Mouse (Mus musculus) urinary bladder, postnatal 14 days (tissue): ENCODE results near the gene Spint5.
"Not testable (repeated sequence)": the region's sequence is repeated elsewhere in the genome, so short reads cannot be mapped to it uniquely, and the experiment has no call there.

ENCODE experiments used
- DNase-seq: peaks from one replicate; pipeline ENCODE4 v3.0.0; 2021; ENCODE audit warnings: low spot score

Gene Spint5

DNA sequence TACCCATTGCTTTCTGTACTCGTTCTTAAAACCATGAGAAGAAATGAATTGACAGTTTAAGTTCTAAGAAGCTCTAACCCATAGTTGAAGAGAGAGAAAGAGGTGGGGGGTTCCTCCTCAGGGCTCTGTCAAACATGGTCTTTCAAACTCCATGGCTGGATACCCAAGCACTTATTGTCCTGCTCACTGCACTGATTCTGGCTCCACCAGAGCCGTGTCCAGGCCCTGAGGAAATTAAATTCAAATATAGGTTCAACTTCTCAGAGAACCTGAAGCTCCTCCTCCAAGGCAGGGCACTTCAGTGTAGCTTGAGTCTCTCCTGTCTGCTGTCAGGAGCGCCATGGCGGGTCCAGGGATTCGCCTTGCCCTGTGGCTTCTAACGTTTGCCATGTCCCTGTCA, at the start of gene Spint5:
Gene Spint5, plus strand, starts transcription at position 301 of the 400 bp plus-strand sequence.
- DNase-seq, result no peak

DNA sequence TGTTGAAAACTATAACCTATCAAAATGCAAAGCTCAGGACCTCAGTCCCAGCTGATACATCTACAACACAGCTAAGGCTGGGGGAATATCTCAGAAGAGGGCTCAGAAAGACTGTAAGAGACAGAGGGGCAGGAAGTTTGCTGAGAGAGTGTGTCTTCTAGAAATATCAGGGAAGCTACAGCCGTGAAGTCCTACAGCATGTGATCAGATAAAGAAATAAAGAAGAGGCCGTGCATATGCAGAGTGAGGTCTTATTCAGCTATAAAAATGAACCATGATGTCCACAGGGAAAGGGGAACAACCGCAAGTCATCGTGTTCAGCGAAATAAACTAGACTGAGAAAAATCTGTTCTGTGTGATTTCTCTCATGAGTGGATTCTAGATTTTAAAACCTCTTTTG, 44.8 kb upstream of the Spint5 start:
- no peak for DNase-seq

DNA sequence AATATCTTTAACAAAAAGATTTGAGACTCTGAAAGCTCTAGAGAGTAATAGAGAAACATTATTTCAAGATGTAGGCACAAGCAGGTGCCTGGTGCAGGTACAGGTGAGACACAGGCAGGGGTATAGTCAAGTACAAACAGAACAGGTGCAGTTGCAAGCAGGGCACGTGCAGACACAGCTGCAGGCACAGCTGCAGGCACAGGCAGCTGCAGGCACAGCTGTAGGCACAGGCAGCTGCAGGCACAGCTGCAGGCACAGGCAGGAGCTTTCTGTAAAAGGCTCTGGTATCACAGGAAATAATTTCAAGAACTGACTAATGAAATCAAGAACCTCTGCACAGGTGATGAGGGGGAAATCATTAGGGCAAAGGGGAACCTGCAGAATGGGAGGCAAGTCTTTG, 44.2 kb upstream of the Spint5 start:
- no peak for DNase-seq

DNA sequence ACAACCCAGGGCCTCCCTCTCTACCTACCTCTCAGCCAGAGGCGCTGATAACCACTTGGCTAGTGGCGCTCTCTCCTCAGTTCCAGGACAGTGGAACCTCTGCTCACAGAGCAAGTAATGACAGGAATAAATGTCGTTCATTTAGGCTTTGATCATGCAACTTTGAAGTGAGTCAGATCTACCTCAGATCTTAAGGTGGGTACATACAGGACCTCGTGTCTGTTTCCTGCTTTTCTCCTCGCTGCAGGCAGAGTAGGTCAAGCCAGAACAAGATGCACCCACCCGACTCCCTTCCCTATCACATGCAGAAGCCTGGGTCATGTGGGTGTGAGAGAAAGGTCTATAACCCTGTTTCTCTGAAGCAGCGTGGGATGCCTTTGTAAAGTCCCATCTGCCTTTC, 41.1 kb upstream of the Spint5 start, which contains the start of gene Wfdc11:
Gene Wfdc11, minus strand, starts transcription at position 101 of the 400 bp plus-strand sequence.
- peak; percentile 30 for DNase-seq

DNA sequence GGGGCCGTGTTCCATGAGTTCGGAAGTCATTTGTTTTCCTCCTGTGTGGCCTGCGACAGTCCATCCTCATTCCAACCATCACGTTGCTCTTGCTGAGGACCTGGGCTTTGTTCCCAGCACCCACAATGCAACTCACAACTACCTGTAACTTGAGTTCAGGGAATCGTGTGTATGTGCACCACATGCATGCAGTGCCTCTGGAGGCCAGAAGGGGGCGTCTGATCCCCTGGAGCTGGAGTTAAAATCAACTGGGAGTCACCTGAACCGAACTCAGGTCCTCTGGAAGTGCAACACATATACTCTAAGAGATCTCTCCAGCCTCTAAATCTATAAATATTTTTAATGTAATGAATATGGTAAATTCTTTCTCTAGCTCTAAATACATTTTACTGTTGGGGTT, 39.0 kb upstream of the Spint5 start:
- no peak for DNase-seq

DNA sequence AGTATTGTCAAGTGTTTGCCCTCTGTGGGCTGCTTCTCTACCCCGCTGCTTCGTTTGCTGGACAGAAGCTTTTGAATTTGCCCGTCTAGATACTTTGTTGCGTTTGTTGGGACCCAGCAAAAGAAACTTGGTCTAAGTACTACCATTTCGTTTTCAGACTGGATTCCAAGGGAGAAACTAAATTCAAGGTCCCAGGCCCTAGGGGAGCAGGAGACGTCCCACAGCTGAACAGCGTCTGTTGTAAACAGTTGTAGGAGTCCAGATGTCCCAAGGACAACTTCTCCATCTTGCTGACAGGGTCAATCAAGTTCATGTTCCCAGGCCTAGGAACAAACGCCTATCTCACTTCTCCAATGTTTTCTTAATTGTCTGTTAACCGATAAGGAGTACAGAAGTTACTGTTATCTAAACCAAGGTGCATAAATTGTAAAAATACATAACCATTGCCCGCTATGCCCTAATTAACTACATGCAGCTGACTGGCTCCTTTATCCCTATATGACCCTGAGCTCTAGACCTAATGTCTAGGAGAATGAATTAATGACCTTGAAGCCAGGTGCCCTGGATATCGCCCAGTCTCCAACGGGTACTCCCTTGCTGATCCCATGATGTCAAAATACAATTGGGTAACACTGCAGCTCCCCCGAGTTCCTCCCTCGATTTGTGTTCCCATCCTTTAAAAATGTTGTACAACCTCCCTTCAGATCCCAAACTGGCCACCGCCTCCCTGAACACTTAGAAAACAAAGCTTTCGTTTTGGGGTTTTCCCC, 38.0 kb upstream of the Spint5 start:
- DNase-seq, result no peak

DNA sequence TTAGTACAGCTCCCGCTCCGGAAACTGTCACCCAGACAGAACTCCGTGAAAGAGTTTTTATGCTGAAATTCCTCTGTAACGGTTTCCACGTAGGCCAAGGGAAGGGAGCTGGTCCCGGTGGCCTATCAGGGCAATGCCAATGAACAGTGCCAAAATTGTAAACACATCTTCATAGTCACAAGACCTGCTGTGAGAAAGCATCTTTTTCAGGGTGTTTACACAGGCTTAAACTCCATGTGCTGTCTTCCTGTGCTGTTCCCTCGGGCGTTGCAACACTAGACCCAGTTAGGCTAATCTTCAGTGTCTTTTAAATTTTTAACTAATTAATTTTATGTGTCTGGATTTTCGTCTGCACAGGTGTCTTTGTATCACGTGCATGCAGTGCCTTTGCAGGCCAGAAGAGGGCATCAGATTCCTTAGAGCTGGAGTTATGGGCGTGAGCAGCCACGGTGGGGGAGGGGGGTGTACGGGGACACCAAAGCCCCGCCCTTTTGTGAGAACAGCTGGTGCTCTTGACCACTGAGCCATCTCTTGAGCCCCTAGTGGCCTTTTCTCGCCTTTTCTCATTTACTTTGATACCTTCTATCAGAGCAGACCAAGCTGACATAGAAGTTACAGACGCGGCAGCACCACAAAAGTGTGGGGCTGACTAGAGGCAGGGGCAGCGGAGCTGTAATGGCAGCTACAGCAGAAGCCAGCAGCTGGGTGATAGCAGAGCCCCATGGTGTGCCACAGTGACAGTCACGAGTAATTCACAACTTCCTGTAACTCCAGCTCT, 36.1 kb upstream of the Spint5 start:
- peak; percentile 78 for DNase-seq

DNA sequence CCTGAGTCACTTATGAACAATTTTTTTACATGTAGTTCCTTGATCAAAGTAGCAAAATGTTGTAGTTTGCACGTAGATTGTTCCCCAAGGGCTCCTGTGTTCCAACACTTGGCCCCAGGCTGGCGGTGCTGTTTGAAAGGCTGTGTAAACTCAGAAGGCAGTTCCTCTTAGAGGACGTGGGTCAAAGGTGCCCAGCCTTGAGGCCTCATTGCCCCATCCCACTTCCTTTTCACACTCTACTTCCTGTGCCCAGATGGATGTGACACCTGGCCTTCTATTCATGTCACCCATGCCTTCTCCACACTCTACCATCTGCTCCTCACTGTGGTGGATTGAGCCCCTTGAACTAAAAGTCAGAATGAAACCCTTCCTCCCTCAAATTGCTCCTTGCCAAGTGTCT, 35.2 kb upstream of the Spint5 start:
- DNase-seq, result no peak

DNA sequence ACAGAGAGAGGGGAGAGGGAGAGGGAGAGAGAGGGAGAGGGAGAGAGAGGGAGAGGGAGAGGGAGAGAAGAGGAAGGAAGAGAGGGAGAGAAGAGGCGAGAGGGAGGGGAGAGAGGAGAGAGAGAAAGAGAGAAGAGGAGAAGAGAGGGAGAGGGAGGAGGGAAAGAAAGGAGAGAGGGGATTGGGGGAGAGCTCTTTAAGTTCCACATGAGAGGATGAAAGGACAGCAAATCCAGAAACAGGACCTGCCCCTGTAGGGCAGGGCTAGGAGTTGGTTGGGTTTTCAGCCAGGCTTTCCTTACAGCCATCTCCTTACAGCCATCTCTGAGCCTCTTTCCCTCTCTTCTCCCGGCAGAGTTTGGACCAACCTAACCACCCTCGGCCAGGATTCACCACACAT, 30.3 kb upstream of the Spint5 start, which contains the start of gene Wfdc13:
Gene Wfdc13, plus strand, starts transcription at position 301 of the 400 bp plus-strand sequence.
- no peak for DNase-seq

DNA sequence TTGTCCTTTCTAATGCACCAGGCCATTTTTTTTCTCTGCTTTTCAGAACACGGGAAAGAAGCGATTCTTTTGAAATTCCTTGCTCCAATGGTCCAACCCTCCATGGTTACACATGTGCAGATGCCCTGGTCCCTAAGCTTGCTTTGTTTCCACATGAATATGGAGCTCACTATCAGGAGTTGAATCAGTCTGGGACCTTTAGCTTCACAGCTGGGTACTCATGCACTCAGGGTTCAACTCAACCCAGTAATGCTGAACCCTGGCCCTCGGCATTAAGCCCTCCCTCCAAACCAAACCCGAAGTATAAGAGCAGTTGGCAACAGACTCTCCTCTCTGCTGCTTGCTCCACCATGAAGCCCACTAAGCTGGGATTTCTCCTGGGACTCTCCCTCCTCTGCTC, 16.9 kb upstream of the Spint5 start, which contains the start of gene Spint4:
Gene Spint4, plus strand, starts transcription at position 301 of the 400 bp plus-strand sequence.
- no peak for DNase-seq

DNA sequence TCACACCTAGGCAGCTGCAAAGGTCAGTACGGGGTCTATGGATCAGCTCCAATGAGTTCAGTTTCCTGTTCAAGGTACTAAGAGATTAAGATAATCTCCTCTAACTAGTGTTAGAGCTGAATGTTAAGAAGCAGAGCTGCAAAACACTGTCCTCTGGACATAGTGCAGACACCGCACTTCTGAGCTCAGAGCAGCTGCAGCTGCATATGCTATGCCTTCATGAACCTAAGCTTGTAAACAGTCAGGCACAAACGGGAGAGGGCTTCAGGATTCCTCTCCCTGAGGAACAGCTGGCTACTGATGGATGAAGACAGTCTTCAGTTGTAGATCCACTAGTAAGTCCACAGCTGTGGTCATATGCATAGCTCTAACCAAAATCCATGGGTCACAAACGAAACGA, 14.1 kb upstream of the Spint5 start:
- DNase-seq, result no peak

DNA sequence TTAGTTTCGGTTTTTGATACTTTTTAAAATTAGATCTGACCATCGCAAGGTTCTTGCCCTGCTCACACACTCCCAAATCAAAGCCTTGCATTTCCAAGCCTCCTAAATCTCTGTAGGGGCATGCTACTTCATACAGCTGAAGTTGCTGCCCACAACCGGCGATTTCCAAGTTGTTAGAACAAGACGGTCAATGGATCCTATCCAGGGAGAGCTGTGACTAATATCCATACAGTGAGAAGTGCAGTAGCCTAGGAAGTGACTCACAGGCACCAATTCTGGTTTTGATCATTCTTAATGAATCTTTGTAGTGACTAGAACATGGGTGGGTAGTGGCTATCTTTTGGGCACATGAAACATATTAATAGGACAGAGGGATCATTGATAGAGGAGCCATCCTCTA, 13.3 kb upstream of the Spint5 start:
- DNase-seq, result no peak

DNA sequence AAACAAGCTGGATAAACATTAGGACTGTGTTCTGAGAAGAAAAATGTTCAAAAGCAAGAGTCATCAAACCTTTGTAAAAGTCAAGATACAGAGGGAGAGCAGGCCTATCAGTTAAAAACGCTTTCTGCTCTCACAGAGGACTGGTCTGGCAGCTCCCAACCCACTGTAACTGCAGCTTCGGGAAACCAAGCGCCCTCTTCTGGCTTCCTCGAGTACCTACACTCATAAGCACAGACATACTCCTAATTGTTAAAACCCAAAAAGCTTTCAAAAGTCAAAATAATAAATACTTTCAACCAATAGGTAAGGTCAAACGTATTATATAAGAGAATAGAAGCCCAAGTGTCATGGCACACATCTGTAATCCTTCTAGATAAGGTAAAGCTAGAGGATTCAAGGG, 10.9 kb upstream of the Spint5 start:
- DNase-seq, result no peak

DNA sequence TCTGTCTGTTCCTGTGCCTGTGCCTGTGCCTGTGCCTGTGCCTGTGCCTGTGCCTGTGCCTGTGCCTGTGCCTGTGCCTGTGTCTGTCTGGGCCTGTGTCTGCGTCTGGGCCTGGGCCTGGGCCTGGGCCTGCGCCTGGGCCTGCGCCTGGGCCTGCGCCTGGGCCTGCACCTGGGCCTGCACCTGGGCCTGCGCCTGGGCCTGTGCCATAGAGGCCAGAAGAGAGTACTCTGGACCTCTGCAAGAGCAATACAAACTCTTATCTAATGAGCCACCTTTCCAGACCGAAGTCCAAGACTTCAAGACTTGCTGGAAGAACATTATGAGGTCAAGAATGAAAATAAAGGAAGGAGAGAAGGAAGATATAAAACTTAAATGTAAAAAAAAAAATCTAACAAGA, 9.8 kb upstream of the Spint5 start:
- no peak for DNase-seq

DNA sequence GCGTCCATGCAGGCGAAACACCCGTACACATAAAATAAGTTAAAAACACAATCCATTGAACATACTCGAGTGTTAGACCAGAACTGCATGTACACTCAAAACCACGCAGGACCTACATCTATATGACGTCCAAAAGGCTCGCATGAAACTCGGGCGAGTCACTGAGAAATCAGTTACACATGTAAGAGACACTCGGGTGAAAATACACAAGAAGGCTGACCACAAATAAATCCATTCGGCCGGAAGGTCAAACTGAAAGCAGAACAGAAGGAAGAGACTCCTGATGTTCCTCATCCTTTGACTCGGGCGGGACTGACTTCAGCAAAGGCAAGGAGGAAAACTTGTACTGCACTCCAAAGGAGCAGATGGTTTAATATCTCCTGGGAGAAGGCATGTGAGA, 9.1 kb upstream of the Spint5 start:
- no peak for DNase-seq

DNA sequence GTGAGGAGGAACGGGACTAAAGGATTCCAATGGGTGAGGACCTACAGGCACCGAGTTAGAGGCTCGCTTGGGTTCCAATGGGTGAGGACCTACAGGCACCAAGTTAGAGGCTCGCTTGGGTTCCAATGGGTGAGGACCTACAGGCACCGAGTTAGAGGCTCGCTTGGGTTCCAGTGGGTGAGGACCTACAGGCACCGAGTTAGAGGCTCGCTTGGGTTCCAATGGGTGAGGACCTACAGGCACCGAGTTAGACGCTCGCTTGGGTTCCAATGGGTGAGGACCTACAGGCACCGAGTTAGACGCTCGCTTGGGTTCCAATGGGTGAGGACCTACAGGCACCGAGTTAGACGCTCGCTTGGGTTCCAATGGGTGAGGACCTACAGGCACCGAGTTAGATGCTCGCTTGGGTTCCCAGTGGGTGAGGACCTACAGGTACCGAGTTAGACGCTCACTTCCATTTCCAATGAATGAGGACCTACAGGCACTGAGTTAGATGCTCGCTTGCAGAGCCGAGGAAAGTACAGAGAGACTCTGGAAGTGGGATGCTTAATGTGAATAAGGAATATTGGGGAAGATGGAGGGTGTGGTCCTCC, 1.2 kb downstream of the Spint5 start:
- DNase-seq, result not testable (repeated sequence)

DNA sequence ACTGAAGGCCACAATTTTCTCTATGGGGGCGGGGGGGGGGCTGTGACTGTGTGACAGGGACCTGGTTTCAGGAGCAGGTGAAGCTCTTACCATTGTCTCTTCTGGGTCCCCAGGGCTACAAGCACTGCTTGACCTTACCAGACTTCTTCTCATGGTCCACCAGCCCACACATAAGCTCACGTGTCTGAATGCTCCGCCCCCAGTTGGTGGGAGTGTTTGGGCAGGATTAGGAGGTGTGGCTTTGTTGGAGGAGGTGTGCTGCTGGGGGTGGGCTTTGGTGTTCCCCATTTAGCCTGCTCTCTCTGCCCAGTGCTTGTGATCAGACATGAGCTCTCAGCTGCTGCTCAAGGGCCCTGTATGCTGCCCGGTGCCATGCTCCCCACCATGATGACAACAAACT, 8.2 kb downstream of the Spint5 start:
- no peak for DNase-seq

DNA sequence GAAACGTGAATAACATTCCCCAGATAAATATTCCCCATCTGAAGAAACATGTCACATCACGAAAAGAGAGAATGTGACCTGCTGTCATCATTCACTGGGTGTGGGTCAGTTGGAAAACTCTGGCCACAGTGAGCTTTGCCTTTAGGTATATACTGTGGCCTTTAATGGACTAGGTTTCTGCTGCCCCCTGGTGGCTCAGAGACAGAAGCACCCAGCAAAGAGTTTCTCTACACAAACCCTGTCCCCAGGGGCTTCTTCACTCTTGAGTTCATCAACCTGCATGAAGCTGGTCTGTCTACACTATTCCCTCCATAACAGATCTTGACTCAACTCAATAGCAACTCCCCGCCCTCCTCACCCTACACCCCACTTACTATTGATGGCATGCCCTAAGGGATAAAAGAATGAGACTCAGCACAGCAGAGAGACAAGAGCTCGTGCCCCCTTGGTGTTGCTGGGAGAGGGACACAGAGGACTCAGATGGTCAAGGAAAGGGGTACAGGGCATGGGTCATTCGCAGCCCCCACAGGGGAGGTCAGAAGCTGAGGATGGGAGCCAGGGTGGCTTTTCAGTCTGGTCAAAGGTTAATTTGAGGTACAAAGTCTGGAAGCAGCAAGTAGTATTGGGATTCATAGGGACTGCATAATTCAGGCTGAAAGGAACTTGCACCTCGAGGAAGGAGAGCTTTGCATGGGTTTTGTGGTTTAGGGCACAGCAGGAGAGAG, 11.0 kb downstream of the Spint5 start:
- peak; percentile 70 for DNase-seq

DNA sequence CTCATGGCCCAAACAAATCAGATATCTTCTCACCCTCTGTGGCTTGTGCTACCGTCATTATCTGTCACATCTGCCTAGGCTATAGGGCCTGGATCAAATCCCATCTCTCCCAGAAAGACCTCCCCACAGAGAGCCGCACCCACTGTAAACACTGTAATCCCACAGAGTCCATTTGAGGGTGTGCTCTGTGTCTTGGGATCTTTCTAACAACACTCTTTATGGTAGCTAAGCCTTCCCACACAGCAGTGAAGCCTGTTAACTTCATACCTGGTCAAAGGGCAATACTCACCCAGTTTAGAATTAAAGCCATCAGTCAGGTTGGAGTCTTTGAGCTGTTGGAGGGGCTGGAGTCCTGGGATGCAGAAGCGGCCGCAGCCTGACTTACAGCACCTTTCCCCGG, 16.6 kb downstream of the Spint5 start:
- no peak for DNase-seq

DNA sequence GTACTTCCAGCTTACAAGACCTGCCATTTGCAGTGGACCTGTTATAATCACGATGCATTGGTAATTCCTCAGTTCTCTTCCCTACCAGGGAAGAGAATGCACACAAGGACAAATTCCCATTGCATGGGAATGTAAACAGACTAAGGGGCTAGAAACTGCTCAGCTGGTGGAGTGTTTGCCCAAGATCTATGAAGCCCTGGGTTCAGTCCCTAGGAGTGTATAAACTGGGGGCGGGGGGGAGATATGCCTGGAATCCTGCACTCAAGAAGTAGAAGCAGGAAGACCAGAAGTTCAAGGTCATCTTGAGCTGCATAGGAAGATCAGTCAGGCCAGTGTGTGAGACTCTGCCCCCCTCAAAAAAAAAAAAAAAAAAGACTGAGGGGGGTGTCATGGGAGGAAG, 18.2 kb downstream of the Spint5 start:
- no peak for DNase-seq

DNA sequence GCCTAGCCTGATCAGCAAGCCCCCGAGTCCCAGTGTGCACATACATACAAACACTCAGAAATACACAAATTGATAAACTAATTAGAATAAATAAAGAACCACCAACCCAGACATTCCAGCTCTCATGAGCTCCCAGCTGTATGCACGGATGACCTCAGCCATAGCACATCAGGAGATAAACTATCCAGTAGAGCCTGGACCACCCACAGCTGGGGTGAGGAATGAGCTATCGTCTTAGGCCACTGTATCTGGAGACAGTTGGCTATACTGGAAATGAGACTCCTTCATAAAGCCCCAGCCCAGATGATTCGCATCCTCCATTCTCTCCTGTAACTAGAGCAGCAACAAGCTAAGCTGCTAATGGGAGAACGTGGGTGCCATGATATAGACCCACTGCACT, 19.7 kb downstream of the Spint5 start:
- DNase-seq, result no peak

DNA sequence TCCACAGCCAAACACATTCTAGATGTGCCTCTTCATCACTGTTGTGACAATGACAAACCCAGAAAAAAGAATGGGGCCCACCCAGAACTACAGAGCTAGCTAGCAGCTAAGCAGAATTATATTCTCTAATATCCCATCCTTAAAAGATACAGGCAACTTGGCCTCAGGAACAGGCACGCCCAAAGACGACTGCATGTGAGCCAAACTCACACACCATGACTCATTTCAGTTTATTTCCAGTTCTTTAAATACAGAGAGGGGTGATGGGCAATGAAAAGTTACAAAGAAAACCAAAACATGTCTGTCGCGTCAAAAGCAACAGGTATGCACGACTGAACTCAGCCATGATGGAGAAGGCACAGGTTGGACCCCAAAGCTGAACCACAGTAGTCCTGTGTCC, 20.3 kb downstream of the Spint5 start:
- DNase-seq, result no peak
